Mouse (Mus musculus) activated CD4-positive, CD25-positive, alpha-beta regulatory T cell (primary cell): ENCODE measurements around the gene Olfr283. TPM values are rescaled to one million over a fixed set of nuclear protein-coding genes. Genes with fewer than 3 reads are reported as not detected.

Experiments
- polyA plus RNA-seq, 2 experiments: library from polyadenylated mRNA; unstranded; fragments of 100-300 nt; shearing (Covaris generic); gene quantifications; one replicate each; pipeline ENCODE4 v1.2.1; 2017

The Olfr283 gene
- not detected for polyA plus RNA-seq

DNA sequence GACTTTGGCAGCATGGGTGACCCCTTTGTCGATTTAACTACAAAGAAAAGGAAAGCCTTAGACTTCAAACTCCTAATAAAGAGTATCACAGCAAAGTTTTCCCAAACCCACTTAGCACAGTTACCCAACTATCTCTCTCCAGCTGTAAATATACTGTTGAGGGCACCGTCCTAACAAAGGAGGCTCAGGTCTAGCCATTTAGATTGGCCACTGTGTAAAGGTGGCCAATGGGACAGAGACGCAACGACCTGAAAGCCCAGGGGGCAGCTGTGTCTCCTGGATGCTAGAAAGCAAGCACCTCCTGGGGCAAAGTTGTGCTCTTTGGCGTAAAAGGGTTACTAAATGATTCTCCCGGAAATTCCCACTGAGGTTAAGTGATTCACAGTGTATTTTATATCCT lies at the start of gene Olfr283:
Gene Olfr283, minus strand, starts transcription at position 101 of the 400 bp plus-strand sequence.

DNA sequence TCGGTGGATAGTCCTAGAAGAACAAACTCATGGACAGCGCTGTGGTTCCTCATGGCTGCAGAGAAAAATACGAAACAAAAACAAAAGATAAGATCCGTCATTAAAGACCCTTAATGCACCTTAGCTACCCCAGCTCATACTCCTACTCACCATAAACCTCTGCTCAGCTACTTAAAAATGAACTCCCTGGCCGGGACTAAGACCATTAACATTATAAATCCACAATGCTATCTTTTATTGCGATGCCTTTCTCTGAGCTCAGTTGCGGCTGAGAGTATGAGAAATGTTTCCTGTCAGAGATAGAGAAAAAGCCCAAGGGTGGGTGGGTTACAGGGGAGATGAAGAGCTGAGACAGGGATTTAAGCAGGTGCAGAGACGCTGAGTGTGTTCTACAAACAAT lies 39.9 kb downstream of the Olfr283 start, which contains the start of gene Olfr284:
Gene Olfr284, minus strand, starts transcription at position 101 of the 400 bp plus-strand sequence.

Other genes starting within 250 kb of the Olfr283 start
- gene Asb8, start 215.3 kb downstream of the Olfr283 start, polyA plus RNA-seq, result 10 to 100 TPM; 38.4 to 41.8 TPM
- gene Ccdc184, start 213.8 kb downstream of the Olfr283 start, polyA plus RNA-seq, result under 1 TPM; 0.07 to 0.57 TPM
- not detected for gene Olfr288, start 185.4 kb downstream of the Olfr283 start, polyA plus RNA-seq
- under 1 TPM in 1 of 2 experiments, not detected in 1; 0.16 TPM for gene Gm44579, start 160.0 kb downstream of the Olfr283 start, polyA plus RNA-seq
- gene Olfr287, start 159.9 kb downstream of the Olfr283 start, polyA plus RNA-seq, result not detected
- under 1 TPM in 1 of 2 experiments, not detected in 1; 0.33 TPM for gene Olfr286, start 146.5 kb downstream of the Olfr283 start, polyA plus RNA-seq
- under 1 TPM in 1 of 2 experiments, not detected in 1; 0.14 TPM for gene H1fnt, start 123.7 kb downstream of the Olfr283 start, polyA plus RNA-seq
- gene Zfp641, start 84.8 kb downstream of the Olfr283 start, polyA plus RNA-seq, result under 1 TPM in 1 of 2 experiments, not detected in 1; 0.39 TPM
- gene Olfr285, start 63.6 kb downstream of the Olfr283 start, polyA plus RNA-seq, result not detected
- gene Olfr284, start 40.0 kb downstream of the Olfr283 start, polyA plus RNA-seq, result under 1 TPM in 1 of 2 experiments, not detected in 1; 0.29 TPM
- gene Olfr282, start 50.3 kb upstream of the Olfr283 start, polyA plus RNA-seq, result not detected
- under 1 TPM in 1 of 2 experiments, not detected in 1; 0.53 TPM for gene Olfr281, start 71.6 kb upstream of the Olfr283 start, polyA plus RNA-seq
- gene OR5BS1P, start 89.0 kb upstream of the Olfr283 start, polyA plus RNA-seq, result not detected
- under 1 TPM in 1 of 2 experiments, not detected in 1; 0.50 TPM for gene Lalba, start 101.8 kb upstream of the Olfr283 start, polyA plus RNA-seq
- gene Olfr279, start 111.5 kb upstream of the Olfr283 start, polyA plus RNA-seq, result under 1 TPM; 0.02 to 0.11 TPM
- gene Kansl2, start 153.3 kb upstream of the Olfr283 start, polyA plus RNA-seq, result 10 to 100 TPM; 70.4 to 98.0 TPM
- gene Ccnt1, start 190.0 kb upstream of the Olfr283 start, polyA plus RNA-seq, result 10 to 100 TPM; 54.4 to 55.0 TPM
- gene 4930415O20Rik, start 190.1 kb upstream of the Olfr283 start, polyA plus RNA-seq, result not detected
- 1 to 10 TPM; 2.2 to 7.4 TPM for gene Adcy6, start 229.1 kb upstream of the Olfr283 start, polyA plus RNA-seq
- gene Cacnb3, start 249.9 kb upstream of the Olfr283 start, polyA plus RNA-seq, result 1 to 10 TPM in 1 of 2 experiments, under 1 TPM in 1; 0.43 to 5.3 TPM